Mouse (Mus musculus) adrenal gland, postnatal 25 days (tissue): Measurements from ENCODE around the gene Prkca. TPM values are rescaled to one million over a fixed set of nuclear protein-coding genes. Genes with fewer than 3 reads are reported as not detected.

Source experiments
- DNase-seq: peaks from one replicate; pipeline ENCODE4 v3.0.0; 2021; ENCODE audit warnings: mixed read lengths
- total RNA-seq: library from RNA; stranded (reverse); gene quantifications from 2 replicates; pipeline ENCODE4 v1.2.3, GENCODE M21; 2021

Gene Prkca
- total RNA-seq, 1 experiment from 2014 or later, result 7.8 TPM

DNA sequence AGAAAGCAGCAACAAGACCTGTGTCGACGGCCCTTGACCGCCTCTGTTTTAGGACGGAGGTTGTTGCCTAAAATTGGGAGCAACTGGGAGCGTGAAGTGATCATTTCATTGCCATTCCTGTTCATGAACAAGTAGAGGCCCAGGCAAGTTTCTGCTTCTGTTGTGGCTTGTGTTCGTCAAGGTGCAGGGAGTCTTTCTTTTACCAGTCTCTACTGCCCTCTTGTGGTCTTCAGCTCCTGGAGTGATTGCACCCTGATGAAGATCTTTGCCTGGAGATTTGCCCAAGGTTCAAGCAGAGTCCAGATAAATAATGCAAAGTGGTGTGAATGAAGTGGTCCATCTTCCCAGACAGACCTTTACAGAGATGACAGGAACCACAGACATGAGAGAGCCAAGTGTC lies 349.2 kb downstream of the Prkca start:
- peak; percentile 17 for DNase-seq

GRCm38 (mm10) chr11:107993792-107994191 lies 349.9 kb downstream of the Prkca start:
- no peak for DNase-seq

GRCm38 (mm10) chr11:107992500-107992899 lies 351.2 kb downstream of the Prkca start:
- DNase-seq, result no peak

- DNase-seq, result no peak
Measured at GRCm38 (mm10) chr11:107991990-107992389, 351.7 kb downstream of the Prkca start.

- no peak for DNase-seq
Measured at GRCm38 (mm10) chr11:107989241-107989640, 354.5 kb downstream of the Prkca start.

DNA sequence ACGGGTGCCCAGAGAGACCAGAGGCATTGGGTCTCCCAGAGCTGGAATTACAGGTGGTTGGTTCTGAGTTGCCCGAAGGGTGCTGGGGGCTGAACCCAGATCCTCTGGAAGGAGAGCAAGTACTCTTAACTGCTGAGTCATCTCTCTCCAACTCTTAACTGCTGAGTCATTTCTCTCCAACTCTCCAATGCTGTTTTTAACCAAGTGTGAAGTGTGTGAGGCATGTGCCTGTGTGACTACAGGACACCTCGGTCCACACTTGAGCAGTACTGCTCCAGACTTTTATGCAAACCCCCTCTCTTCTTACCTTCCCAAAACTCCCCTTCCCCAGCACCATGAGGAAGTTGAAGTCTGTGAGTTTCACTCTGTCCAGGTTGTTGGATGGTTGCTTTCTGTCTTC lies 357.8 kb downstream of the Prkca start:
- DNase-seq, result no peak

DNA sequence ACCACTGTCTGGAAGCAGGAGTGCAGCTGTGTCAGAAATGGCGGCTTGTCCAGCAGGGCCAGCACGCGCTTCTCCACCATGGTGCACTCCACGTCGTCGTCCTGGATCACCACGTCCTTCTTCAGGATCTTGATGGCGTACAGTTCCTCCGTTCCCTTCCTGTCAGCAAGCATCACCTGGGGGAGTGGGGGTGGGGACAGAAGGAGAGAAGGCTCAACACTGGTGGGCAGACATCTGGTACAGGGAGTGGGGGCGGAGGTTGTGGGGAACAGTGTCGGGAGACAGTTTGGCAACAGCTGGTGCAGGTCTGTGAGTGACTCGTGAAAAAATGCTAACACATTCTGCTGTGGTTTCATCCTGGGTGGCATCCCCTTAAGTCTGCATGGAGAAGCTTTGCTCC lies 359.8 kb downstream of the Prkca start:
- no peak for DNase-seq

DNA sequence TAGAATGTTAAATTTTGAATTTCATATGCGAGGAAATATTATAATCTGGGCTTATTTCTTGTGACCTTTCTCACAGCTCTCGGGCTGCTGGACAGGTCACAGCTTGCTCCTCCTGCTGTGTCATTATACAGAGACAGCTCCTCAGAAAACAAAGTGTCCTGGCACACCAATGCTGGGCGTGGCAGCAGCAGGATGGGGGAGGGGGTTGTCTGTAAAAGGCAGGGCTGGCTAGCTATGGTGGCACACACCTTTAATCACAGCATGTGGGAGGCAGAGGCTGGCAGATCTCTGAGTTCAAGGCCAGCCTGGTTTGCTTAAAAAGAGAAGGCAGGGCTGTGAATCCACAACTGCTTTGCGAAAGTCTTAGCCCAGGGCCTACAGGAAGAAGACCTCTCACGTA lies 360.5 kb downstream of the Prkca start:
- no peak for DNase-seq

DNA sequence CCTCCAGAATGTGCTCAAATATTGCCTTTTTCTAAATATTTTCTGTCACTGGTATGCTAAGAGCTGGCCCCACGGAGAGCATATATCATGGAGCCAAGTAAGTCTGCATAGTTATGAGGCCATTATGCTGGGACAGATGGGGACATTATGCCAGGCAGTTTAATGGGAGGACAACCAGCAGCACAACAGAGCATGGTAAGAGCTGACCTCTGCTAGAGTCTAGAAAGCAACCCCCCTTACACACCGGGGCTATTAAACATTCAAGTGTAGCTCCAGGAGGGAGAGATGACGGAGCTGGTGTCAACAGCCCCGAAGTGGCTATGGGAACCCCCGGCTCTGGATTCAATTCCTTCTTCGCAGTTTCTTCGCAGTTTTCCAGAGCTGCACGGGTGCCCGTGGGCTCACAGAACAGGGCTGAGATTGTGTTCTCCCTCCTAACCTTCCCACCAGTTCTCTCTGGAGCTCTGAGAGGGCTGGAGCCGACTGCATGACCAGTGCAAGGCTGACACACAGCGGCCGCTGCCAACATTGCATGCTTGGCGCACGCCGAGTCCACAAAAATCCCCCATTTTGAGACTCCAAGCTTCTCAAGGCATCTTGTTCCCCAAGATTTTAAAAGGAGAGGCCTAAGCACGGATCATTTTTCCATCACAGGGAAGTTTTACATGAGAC lies 361.4 kb downstream of the Prkca start:
- peak; percentile 65 for DNase-seq

DNA sequence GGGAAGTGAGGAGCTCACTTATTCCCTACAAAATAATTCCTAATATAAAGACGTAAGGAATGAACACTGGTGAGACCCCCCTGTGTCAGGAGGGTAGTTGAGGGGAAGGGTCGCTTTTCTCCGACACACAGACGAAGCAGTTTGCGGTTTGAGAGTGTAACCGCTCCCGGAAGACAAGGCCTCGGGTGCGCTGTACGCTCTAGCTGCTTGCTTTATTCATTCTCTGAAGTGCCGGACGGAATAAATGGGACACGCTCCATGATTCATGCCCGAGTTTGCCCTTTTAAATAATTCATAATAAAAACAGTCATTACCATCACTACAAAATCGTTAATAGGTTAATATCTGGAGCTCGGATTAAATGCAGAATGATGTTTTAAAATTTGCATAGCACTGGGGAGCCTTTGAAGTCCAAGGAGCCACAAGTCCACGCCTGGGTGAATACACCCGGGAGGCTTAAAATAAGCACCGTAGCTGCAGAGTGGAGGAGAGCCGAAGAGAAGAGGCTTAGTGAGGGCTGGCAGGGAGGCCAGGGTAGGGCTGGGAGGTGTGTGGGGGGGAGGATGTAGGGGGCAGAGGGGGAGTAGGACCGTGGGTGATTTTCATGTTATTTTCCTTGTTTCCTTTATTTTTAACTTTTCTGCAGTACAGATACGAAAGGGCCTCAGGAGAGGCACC lies 364.1 kb downstream of the Prkca start:
- no peak for DNase-seq

DNA sequence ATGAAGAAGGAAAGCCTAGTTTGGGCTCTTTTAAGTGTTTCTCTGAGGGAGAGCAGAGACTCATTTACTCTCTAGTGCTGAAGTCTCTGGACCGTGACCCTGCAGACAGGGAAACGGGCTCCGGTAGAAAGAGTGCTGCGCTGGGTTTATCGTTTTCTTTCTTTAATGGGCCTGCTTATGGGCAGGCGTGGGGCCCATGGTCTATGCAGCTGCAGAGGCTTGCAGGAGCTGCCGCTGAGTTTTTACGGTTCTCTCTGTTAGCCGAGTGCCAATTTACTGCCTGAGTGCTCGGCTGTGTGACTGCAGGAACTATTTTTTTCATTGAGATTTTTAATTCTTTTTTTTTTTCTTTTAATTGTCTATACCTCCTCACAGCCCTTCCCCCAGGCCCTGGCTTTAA lies 373.8 kb downstream of the Prkca start:
- no peak for DNase-seq

DNA sequence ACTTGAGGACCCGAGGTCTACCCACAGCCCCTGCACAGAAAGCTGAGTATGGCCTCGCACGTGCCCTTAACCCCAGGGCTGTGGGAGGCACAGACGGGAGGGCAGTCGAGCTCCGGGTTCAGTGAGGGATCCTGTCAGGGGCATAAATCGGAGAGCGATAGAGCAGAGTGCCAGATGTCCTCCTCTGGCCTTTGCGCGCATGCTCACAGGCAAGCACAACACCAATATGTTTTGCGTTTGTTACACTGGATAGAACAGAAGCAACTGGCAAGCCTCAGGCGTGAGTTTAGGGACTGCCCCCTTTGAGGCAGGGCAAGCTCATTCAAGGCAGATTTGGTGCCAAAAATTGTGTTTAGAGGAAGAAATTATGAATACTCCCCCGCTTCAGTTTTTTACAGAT lies 375.6 kb downstream of the Prkca start:
- DNase-seq, result no peak

- no peak for DNase-seq
Measured at GRCm38 (mm10) chr11:107966229-107966628, 377.5 kb downstream of the Prkca start.

DNA sequence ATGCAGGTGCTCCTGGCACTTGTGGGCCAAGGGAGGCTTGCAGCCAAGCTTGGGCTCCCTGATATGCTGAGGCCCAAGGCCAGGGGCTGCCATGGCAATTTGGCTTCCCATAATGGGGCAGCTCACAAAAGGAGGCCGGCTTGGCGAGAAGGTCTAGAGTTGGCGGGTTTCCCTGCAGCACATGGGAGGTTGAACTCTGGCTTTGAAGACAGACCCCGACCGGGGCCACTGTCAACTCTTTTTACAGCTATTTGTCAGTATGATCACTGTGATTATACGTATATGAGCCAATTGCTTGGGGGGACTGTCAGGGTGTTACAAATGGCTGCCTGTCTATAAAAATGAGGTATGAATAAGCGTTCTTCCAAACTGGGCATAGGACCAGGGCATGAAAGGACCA lies 378.3 kb downstream of the Prkca start:
- no peak for DNase-seq

GRCm38 (mm10) chr11:107957566-107958350 lies 386.0 kb downstream of the Prkca start:
- DNase-seq, result no peak

GRCm38 (mm10) chr11:107955191-107956062 lies 388.3 kb downstream of the Prkca start:
- no peak for DNase-seq

DNA sequence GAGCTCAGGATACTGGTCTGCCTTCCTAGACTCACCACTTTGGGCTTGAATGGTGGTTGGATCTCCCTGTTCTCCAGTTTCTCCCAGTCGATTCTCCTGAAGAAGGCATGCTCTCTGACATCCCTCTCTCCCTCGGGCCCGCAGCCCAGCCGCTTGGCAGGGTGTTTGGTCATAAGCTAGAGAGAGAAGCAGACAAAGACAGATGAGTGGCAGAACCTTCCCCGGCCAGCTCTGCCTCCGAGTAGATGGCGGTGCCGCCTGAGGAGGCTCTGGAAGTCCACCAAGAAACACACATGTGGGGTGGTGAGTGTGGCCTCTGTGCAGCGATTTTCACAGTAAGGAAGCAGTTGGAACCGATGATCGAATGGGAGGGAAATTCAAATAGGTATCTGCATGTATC lies 392.3 kb downstream of the Prkca start:
- DNase-seq, result no peak

GRCm38 (mm10) chr11:107950658-107951057 lies 393.1 kb downstream of the Prkca start:
- no peak for DNase-seq

GRCm38 (mm10) chr11:107950211-107950610 lies 393.5 kb downstream of the Prkca start:
- DNase-seq, result no peak

- no peak for DNase-seq
Measured at GRCm38 (mm10) chr11:107947951-107948350, 395.8 kb downstream of the Prkca start.

DNA sequence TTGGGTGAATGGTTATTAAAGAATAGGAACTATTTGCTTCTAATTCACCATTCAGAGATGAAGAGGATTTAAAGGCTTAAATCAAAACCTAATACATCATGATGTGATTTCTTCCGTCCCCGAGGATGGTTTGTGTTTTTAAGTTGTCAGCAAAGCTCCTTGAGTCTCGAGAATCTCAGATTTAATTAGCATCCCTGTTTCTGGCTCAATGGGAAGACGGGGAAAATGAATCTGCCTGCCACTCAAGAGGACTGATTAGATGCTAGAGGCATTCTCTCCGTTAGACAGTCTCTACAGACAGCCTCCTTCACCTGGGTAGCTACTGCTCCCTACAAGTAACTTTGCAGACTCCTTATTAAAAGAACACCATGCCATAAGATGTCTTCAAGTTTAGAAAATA lies 396.9 kb downstream of the Prkca start:
- DNase-seq, result no peak

DNA sequence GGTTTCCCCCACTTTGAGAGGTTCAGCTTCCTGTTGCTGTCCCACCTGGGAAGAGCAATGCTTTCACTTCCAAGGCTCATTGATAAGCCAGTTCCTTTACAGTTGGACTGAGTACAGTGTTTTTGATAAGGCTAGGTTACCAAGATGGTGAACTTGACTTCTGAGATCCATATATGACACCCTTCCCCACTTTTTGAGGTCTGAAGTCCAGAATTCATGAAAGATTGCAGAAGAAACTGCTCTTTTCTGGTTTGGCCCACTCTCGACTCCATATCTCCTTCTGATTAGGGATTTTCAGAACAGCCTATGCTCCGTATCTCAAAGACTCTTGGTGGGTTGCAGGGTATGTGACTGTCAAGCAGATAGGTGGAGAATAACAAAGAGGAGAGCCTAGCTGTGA lies 406.8 kb downstream of the Prkca start:
- DNase-seq, result no peak
